Mouse (Mus musculus): ENCODE results near the gene Ccdc9. TPM values are rescaled to one million over a fixed set of nuclear protein-coding genes. Genes with fewer than 3 reads are reported as not detected.
A peak's percentile ranks its signal among the peaks of the same experiment; 100 is the strongest.

Gene Ccdc9
- polyA plus RNA-seq, 2 experiments = 4.2 to 24.7 TPM

DNA sequence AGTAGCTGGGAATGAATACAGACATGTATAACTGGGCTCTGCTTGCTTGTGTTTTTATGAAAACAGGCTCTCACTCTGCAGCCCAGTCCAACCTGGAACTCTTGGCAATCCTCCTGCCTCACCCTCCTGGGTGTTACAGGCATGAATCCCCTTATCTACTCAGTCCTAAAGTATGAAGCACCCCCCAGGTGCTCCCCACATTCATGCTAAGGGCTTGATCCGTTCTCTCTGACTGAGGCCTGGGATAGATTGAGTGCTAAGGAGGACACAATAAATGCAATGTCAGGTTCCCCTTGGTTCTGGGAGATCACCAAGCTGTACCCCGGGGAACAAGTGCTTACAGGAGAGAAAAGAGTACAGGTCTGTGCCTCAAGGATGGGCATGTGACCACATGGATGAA lies 11.0 kb upstream of the Ccdc9 start:
- no peaks in the 10 kb centered on the region for H3K36me3 ChIP-seq (replicated peaks; ENCODE audit: control insufficient read depth, insufficient read depth, low read depth)
- ATAC-seq (ENCODE audit: insufficient read depth) = no peak
- H3K9me3 ChIP-seq (ENCODE audit: control insufficient read depth, low read length) = no peaks in the 10 kb centered on the region
- H3K9ac ChIP-seq (replicated peaks) = no peak overlapping the region
- H3K27ac ChIP-seq = no peak overlapping the region
- H3K27me3 ChIP-seq (ENCODE audit: control insufficient read depth, insufficient read depth, low read length) = peaks cover 18% of the 10 kb centered on the region
- 60% methylated on average over 2 of the region's 2 CpGs for WGBS (ENCODE audit: insufficient replicate concordance)
- no peak for DNase-seq (ENCODE audit: low read depth in 3 of 3, low spot score in 3 of 3)
- TF ChIP-seq CTCF (IDR thresholded peaks at IDR 0.05; ENCODE audit: low read depth) = no peak
- no peak for TF ChIP-seq EP300 (IDR thresholded peaks at IDR 0.05; ENCODE audit: low read depth)
- H3K4me2 ChIP-seq (ENCODE audit: low read depth) = no peak overlapping the region
- H3K4me3 ChIP-seq (ENCODE audit: insufficient read depth in 1 of 2, low read depth in 2 of 2, low read length in 2 of 2) = no peak overlapping the region
- peaks cover 15 to 25% of the 10 kb centered on the region in 2 experiments for H3K4me1 ChIP-seq (replicated peaks; ENCODE audit: control insufficient read depth in 2 of 2, insufficient read depth in 2 of 2, low read length in 1 of 2)

DNA sequence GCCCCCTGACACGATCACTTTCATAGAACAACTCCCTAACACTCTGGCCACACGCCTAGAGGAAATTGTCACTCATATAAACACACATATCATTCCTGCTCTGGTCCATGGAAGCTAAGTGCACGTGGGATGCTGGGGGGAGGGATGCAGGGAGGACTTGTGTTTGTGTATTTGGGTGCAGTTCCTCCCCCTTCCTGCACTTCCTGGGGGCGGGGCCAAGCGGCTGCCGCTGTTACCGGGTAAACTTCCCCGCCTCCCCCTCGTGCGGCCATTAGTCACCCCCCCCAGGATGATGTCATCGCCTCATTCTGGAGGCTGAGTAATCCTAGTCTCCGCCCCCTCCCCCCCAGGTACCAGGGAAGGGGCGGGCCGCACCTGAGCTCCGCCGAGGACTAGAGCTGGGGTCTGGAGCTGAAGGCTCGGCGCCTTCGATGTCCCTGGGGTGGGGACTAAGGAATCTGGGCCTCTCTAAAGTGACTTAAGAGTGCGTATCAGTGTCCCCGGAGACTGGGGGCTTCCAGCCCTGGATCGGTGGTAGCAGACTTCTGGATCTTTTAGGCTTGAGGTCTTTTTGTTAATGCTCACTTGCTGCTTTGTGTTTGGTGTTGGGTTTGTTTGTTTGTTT lies 10.3 kb upstream of the Ccdc9 start:
- Histone ChIP-seq H3K4me2 (ENCODE audit: low read depth) (peak overlapping the region; percentile 79), H3K27me3 (ENCODE audit: control insufficient read depth, insufficient read depth, low read length) (peaks cover 18% of the 10 kb centered on the region), H3K36me3 (replicated peaks; ENCODE audit: control insufficient read depth, insufficient read depth, low read depth) (no peaks in the 10 kb centered on the region), H3K27ac (peak overlapping the region; percentile 92), H3K4me3 (ENCODE audit: insufficient read depth in 1 of 2, low read depth in 2 of 2, low read length in 2 of 2) (peak overlapping the region; percentile 52 to 65), H3K9ac (replicated peaks) (peak overlapping the region; percentile 70), H3K9me3 (ENCODE audit: control insufficient read depth, low read length) (no peaks in the 10 kb centered on the region), H3K4me1 (replicated peaks; ENCODE audit: control insufficient read depth in 2 of 2, insufficient read depth in 2 of 2, low read length in 1 of 2) (peaks cover 15 to 25% of the 10 kb centered on the region in 2 experiments)
- ATAC-seq (ENCODE audit: insufficient read depth) = peak; percentile 20; the same call in 1 of the 2 replicates
- TF ChIP-seq EP300 (IDR thresholded peaks at IDR 0.05; ENCODE audit: low read depth) (no peak), CTCF (IDR thresholded peaks at IDR 0.05; ENCODE audit: low read depth) (peak; percentile 70)
- WGBS (ENCODE audit: insufficient replicate concordance) = 3% methylated on average over 22 of the region's 22 CpGs
- peak; percentile 77 to 86 (median 79) for DNase-seq (ENCODE audit: low read depth in 3 of 3, low spot score in 3 of 3)

DNA sequence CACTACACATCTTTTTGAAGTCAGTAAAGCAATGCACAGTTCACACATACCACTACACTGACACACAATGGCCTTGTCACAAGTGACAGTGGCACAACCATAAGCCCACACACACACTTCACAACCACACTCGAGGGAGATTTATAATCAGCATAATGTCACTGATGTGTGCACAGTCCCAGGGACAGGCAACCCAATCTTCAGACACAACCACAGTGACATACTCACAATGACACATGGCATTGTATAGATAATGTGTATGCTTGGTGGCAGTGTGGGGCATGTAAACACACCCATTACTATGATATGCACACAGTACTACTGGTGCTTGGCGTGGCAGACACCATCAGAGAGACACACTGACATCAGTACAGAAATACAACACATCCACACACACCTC lies 9.6 kb upstream of the Ccdc9 start:
- Histone ChIP-seq H3K4me2 (ENCODE audit: low read depth) (peak overlapping the region; percentile 79), H3K36me3 (replicated peaks; ENCODE audit: control insufficient read depth, insufficient read depth, low read depth) (no peaks in the 10 kb centered on the region), H3K9me3 (ENCODE audit: control insufficient read depth, low read length) (no peaks in the 10 kb centered on the region), H3K27me3 (ENCODE audit: control insufficient read depth, insufficient read depth, low read length) (peaks cover 18% of the 10 kb centered on the region), H3K4me3 (ENCODE audit: insufficient read depth in 1 of 2, low read depth in 2 of 2, low read length in 2 of 2) (no peak overlapping the region; a peak in 1 of 4 replicates), H3K9ac (replicated peaks) (peak overlapping the region; percentile 70), H3K27ac (peak overlapping the region; percentile 92), H3K4me1 (replicated peaks; ENCODE audit: control insufficient read depth in 2 of 2, insufficient read depth in 2 of 2, low read length in 1 of 2) (peaks cover 15 to 25% of the 10 kb centered on the region in 2 experiments)
- ATAC-seq (ENCODE audit: insufficient read depth) = peak; percentile 51
- peak in 1 of 3 experiments; percentile 71 for DNase-seq (ENCODE audit: low read depth in 3 of 3, low spot score in 3 of 3)
- 7% methylated on average over 2 of the region's 2 CpGs for WGBS (ENCODE audit: insufficient replicate concordance)
- TF ChIP-seq EP300 (IDR thresholded peaks at IDR 0.05; ENCODE audit: low read depth) (peak; percentile 69; the same call in 1 of the 2 replicates), CTCF (IDR thresholded peaks at IDR 0.05; ENCODE audit: low read depth) (no peak)

DNA sequence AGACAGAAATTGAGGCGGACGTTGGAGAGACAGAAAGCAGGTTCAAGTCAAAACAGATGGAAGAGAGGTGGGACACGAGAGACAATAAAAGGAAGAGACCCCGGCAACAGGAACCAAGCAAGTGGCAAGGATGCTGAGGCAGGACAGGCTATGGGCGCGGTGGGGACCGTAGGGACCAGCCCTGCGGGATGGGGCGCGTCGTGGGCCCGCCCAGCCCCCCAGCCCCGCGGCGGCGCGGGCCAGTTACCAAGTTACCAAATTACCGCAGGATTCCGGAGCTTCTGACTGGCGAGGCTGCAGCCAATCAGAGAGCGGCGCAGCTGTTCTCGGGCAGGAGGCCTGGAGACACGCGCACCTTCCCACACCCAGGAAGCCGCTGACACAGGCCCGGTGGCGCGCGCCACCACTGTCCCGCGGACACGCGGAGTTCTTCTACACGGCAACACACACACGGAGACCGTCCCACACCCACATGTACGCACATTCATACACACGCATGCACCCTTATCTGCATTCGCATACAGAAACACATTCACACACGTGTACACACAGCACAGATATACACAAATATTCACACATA lies 8.8 kb upstream of the Ccdc9 start:
- TF ChIP-seq EP300 (IDR thresholded peaks at IDR 0.05; ENCODE audit: low read depth) (no peak), CTCF (IDR thresholded peaks at IDR 0.05; ENCODE audit: low read depth) (no peak)
- Histone ChIP-seq H3K27ac (peak overlapping the region; percentile 92), H3K9ac (replicated peaks) (peak overlapping the region; percentile 70), H3K36me3 (replicated peaks; ENCODE audit: control insufficient read depth, insufficient read depth, low read depth) (no peaks in the 10 kb centered on the region), H3K9me3 (ENCODE audit: control insufficient read depth, low read length) (no peaks in the 10 kb centered on the region), H3K27me3 (ENCODE audit: control insufficient read depth, insufficient read depth, low read length) (peaks cover 18% of the 10 kb centered on the region), H3K4me1 (replicated peaks; ENCODE audit: control insufficient read depth in 2 of 2, insufficient read depth in 2 of 2, low read length in 1 of 2) (peaks cover 15 to 25% of the 10 kb centered on the region in 2 experiments), H3K4me2 (ENCODE audit: low read depth) (peak overlapping the region; percentile 79), H3K4me3 (ENCODE audit: insufficient read depth in 1 of 2, low read depth in 2 of 2, low read length in 2 of 2) (peak overlapping the region; percentile 54 to 57)
- DNase-seq (ENCODE audit: low read depth in 3 of 3, low spot score in 3 of 3) (peak in 2 of 3 experiments; percentile 75 to 84), ATAC-seq (ENCODE audit: insufficient read depth) (peak; percentile 76)
- WGBS (ENCODE audit: insufficient replicate concordance) = under 1% methylated on average over 41 of the region's 41 CpGs

DNA sequence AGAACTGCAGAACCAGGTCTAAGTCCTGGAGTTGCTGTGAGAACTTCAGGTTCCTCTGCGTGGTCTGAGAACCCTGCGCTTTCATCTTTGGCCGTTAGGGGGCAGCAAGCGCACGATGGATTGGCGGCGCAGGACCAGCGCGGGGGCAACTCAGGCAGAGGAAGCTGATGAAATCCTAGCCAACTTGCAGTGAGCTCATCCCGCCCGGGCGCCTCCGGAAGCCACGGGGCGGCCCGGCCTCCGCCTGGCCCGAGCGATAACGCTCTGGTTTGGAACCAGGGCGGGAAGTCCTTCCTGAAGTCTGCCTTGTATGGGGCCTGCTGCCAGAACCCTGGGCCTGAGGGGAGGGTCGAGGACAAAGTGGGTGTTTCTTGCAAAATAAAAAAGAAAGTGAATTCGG lies 8.2 kb upstream of the Ccdc9 start:
- Histone ChIP-seq H3K4me3 (ENCODE audit: insufficient read depth in 1 of 2, low read depth in 2 of 2, low read length in 2 of 2) (peak overlapping the region; percentile 54 to 57), H3K4me2 (ENCODE audit: low read depth) (peak overlapping the region; percentile 79), H3K9me3 (ENCODE audit: control insufficient read depth, low read length) (no peaks in the 10 kb centered on the region), H3K9ac (replicated peaks) (peak overlapping the region; percentile 70), H3K36me3 (replicated peaks; ENCODE audit: control insufficient read depth, insufficient read depth, low read depth) (no peaks in the 10 kb centered on the region), H3K27ac (peak overlapping the region; percentile 92), H3K27me3 (ENCODE audit: control insufficient read depth, insufficient read depth, low read length) (peaks cover 13% of the 10 kb centered on the region), H3K4me1 (replicated peaks; ENCODE audit: control insufficient read depth in 2 of 2, insufficient read depth in 2 of 2, low read length in 1 of 2) (peaks cover 15 to 21% of the 10 kb centered on the region in 2 experiments)
- under 1% methylated on average over 23 of the region's 23 CpGs for WGBS (ENCODE audit: insufficient replicate concordance)
- TF ChIP-seq EP300 (IDR thresholded peaks at IDR 0.05; ENCODE audit: low read depth) (peak; percentile 93), CTCF (IDR thresholded peaks at IDR 0.05; ENCODE audit: low read depth) (peak; percentile 99)
- ATAC-seq (ENCODE audit: insufficient read depth) (peak; percentile 84), DNase-seq (ENCODE audit: low read depth in 3 of 3, low spot score in 3 of 3) (peak; percentile 92 to 95 (median 93))

Data from liver, embryonic 14.5 days (tissue).